Mouse (Mus musculus) intestine, postnatal 0 days (tissue): ENCODE results near the gene Pard3. TPM values are rescaled to one million over a fixed set of nuclear protein-coding genes. Genes with fewer than 3 reads are reported as not detected.

Experiments used
- ATAC-seq: fragments of 200-750 bp; cut with Nextera tagmentation; 2 replicates; pipeline ENCODE4 v1.8.0; 2017; ENCODE audit warnings: mild to moderate bottlenecking, moderate TSS enrichment, moderate library complexity
- H3K27ac ChIP-seq: fragments of 300-500 bp; sonication (generic); 2 replicates; pipeline ENCODE4 v1.5.1; 2014; ENCODE audit warnings: mild to moderate bottlenecking, low read depth, low read length, moderate library complexity
- H3K27me3 ChIP-seq: fragments of 300-500 bp; sonication (generic); replicated peaks from 2 replicates; pipeline ENCODE4 v1.6.1; 2014; ENCODE audit warnings: low read length, mixed read lengths; ENCODE audit not compliant: control insufficient read depth, insufficient read depth
- H3K36me3 ChIP-seq: fragments of 300-500 bp; sonication (generic); 2 replicates; pipeline ENCODE4 v1.6.1; 2014; ENCODE audit warnings: mild to moderate bottlenecking, moderate library complexity; ENCODE audit not compliant: control insufficient read depth, insufficient read depth
- H3K4me1 ChIP-seq: fragments of 300-500 bp; sonication (generic); replicated peaks from 2 replicates; pipeline ENCODE4 v1.6.1; 2014; ENCODE audit warnings: antibody characterized with exemption, low read length, mixed read lengths; ENCODE audit not compliant: control insufficient read depth, insufficient read depth
- H3K4me2 ChIP-seq: fragments of 300-500 bp; sonication (generic); replicated peaks from 2 replicates; pipeline ENCODE4 v1.6.1; 2014; ENCODE audit warnings: low read depth, mild to moderate bottlenecking, moderate library complexity
- H3K4me3 ChIP-seq: fragments of 300-500 bp; sonication (generic); 2 replicates; pipeline ENCODE4 v1.5.1; 2014; ENCODE audit warnings: low read depth, low read length
- H3K9ac ChIP-seq: fragments of 300-500 bp; sonication (generic); 2 replicates; pipeline ENCODE4 v1.6.1; 2014; ENCODE audit warnings: mild to moderate bottlenecking, low read depth, low read length
- H3K9me3 ChIP-seq: fragments of 300-500 bp; sonication (generic); 2 replicates; pipeline ENCODE4 v1.6.1; 2016; ENCODE audit warnings: mixed run types; ENCODE audit not compliant: control insufficient read depth
- CTCF ChIP-seq: sonication (generic); IDR thresholded peaks from 2 replicates; pipeline ENCODE4 v1.5.1; 2016; ENCODE audit warnings: low read depth, mild to moderate bottlenecking, control low read depth, antibody characterized with exemption, moderate library complexity
- WGBS: fragments of 180-500 bp; shearing (Covaris S2); extraction: QIAGEN DNeasy Blood & Tissue Kit; methylation state at CpG from one replicate; pipeline ENCODE4 v1.1.7; 2014; 5-methylcytosine and 5-hydroxymethylcytosine counted together
- polyA plus RNA-seq: library from polyadenylated mRNA; unstranded; fragments of >200 nt; fragmentation: Nextera tagmentation; extraction: Ambion mirVana; gene quantifications from 2 replicates; pipeline ENCODE4 v1.2.1, GENCODE M21; 2015

The Pard3 gene
- polyA plus RNA-seq, 1 experiment from 2014 or later, result 12.5 TPM

DNA sequence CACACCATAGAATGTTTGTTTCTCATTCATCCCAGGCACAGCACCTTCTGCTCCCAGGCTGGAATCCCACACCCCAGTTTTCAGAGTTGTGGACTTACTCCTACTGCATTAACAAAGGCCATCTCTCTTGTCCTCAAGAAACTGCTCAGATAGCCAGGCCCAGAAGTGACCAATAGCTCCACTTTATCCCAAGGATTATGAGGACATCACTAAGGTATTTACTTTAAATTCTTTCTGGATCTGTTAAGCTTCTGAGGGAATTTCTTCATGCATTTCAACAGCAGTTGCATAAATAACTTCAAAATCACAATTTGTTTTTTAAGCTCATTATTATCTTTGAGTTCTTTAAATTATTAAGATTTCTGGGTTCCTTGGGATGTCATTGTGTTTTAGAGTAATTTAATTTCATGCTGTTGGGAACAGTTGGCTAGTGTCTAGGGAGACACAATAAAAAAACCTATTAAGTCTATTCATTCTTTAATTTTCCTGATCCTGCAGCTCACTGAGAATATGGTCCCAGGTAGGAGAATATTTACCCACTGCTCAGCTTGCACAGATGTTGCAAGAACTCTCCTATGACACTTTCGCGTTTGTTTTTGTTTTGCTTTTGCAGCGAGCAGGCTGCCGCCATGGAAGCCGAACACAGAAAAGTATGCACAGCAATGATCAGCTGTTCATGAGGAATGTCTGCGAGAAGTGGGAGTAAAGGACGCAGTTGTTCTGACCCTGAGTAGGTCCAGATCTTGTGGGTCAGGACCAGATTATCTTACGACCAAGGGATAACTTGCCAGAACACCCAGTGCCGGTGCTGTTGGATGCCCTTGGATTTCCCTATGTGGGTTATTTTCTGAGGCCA, 574.8 kb downstream of the Pard3 start:
- no peaks in the 10 kb centered on the region for H3K9me3 ChIP-seq
- H3K36me3 ChIP-seq, result no peaks in the 10 kb centered on the region
- H3K4me1 ChIP-seq, result no peaks in the 10 kb centered on the region
- no peak overlapping the region for H3K4me3 ChIP-seq
- WGBS, result 87% methylated on average over 9 of the region's 9 CpGs
- H3K27ac ChIP-seq, result no peak overlapping the region
- TF ChIP-seq CTCF, result no peak
- no peak for ATAC-seq
- H3K27me3 ChIP-seq, result no peaks in the 10 kb centered on the region
- no peak overlapping the region for H3K9ac ChIP-seq
- no peak overlapping the region for H3K4me2 ChIP-seq

DNA sequence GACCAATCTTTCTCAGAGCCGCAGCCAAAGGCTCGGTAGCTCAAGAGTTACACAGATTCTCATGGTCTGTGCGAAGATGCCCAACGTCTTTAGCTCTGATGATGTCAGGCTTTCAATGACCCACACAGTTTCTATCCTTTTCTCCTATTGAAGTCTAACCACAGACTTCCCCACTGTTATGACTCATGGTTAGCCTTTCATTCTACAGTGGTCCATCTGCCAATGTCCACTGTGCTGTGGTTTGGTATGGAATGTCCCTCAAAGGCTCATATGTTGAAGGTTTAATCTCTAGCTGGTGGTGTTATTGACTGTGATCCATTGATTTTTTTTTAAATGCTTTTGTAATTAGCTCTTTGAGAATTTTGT, 575.4 kb downstream of the Pard3 start:
- Histone ChIP-seq H3K9me3 (no peaks in the 10 kb centered on the region), H3K36me3 (no peaks in the 10 kb centered on the region), H3K27ac (no peak overlapping the region), H3K4me3 (no peak overlapping the region), H3K27me3 (no peaks in the 10 kb centered on the region), H3K9ac (no peak overlapping the region), H3K4me1 (no peaks in the 10 kb centered on the region), H3K4me2 (no peak overlapping the region)
- ATAC-seq, result no peak
- no peak for TF ChIP-seq CTCF
- WGBS, result 94% methylated on average over 4 of the region's 4 CpGs

DNA sequence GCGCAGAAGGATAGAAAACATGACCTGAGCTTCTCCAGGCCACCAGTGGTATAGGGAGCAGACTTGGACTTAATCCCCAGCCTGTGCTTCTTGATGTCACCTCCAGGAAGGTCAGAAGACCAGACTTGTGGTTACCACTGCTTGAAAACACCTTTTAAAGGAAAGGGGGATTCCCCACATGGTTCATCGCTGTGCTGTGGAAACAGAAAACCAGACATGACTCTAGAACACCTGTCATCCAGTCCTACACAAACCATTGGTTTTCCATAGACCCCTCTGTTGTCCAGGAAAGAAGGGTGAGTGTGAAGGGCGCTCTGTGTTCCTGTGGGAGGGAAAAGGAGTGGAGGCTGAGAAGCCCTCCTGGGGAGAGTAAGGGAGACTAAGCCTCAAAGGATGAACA, 591.9 kb downstream of the Pard3 start:
- no peaks in the 10 kb centered on the region for H3K27me3 ChIP-seq
- TF ChIP-seq CTCF, result no peak
- ATAC-seq, result no peak
- no peaks in the 10 kb centered on the region for H3K9me3 ChIP-seq
- no peak overlapping the region for H3K9ac ChIP-seq
- WGBS, result 89% methylated on average over 3 of the region's 3 CpGs
- no peak overlapping the region for H3K27ac ChIP-seq
- no peak overlapping the region for H3K4me3 ChIP-seq
- H3K36me3 ChIP-seq, result no peaks in the 10 kb centered on the region
- H3K4me2 ChIP-seq, result no peak overlapping the region
- H3K4me1 ChIP-seq, result no peaks in the 10 kb centered on the region

Other genes with a start within 250 kb of the Pard3 start
- 278 and 296 TPM in 2 replicates for gene Tomm20, start 118.0 kb upstream of the Pard3 start, polyA plus RNA-seq
- 25.3 and 29.1 TPM in 2 replicates for gene Rbm34, start 92.8 kb upstream of the Pard3 start, polyA plus RNA-seq